Mouse (Mus musculus): ENCODE data around the gene Rbp7. TPM values are rescaled to one million over a fixed set of nuclear protein-coding genes. Genes with fewer than 3 reads are reported as not detected.
A peak's percentile ranks its signal among the peaks of the same experiment; 100 is the strongest.

Gene Rbp7
- total RNA-seq, 2 experiments from 2014 or later = not detected

- ATAC-seq (replicated peaks; ENCODE audit: low FRiP score, poor library complexity, severe bottlenecking) = peak; percentile 76
Observed at GRCm38 (mm10) chr4:149415651-149416169, 39.1 kb downstream of the Rbp7 start.

DNA sequence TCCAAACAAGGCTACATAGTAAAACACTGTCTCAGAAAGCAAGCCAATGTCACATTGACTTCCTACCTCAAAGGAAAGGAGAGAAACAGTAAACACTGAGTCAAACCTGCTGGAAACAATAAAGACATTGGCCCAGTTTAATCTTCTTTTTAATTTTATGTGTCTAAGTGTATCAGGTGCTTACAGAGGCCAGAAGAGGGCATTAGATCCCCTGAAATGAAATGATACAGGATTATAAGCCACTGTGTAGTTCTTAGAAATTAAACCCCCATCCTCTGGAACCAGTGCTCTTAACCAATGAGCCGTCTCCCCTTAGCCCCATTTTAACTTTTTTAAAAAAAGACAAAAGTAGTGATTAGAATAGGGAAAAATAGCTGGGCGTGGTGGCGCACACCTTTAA is 40.5 kb downstream of the Rbp7 start:
- no peak for ATAC-seq (replicated peaks; ENCODE audit: low FRiP score, poor library complexity, severe bottlenecking)

GRCm38 (mm10) chr4:149409759-149410158 is 45.0 kb downstream of the Rbp7 start:
- ATAC-seq (replicated peaks; ENCODE audit: low FRiP score, poor library complexity, severe bottlenecking) = no peak

GRCm38 (mm10) chr4:149408331-149408730 is 46.4 kb downstream of the Rbp7 start:
- ATAC-seq (replicated peaks; ENCODE audit: low FRiP score, poor library complexity, severe bottlenecking) = no peak

GRCm38 (mm10) chr4:149407461-149407860 is 47.3 kb downstream of the Rbp7 start:
- no peak for ATAC-seq (replicated peaks; ENCODE audit: low FRiP score, poor library complexity, severe bottlenecking)

GRCm38 (mm10) chr4:149405713-149406443 is 48.9 kb downstream of the Rbp7 start:
- ATAC-seq (replicated peaks; ENCODE audit: low FRiP score, poor library complexity, severe bottlenecking) = no peak

GRCm38 (mm10) chr4:149404640-149405465 is 49.9 kb downstream of the Rbp7 start:
- no peak for ATAC-seq (replicated peaks; ENCODE audit: low FRiP score, poor library complexity, severe bottlenecking)

GRCm38 (mm10) chr4:149403037-149403436 is 51.7 kb downstream of the Rbp7 start:
- no peak for ATAC-seq (replicated peaks; ENCODE audit: low FRiP score, poor library complexity, severe bottlenecking)

DNA sequence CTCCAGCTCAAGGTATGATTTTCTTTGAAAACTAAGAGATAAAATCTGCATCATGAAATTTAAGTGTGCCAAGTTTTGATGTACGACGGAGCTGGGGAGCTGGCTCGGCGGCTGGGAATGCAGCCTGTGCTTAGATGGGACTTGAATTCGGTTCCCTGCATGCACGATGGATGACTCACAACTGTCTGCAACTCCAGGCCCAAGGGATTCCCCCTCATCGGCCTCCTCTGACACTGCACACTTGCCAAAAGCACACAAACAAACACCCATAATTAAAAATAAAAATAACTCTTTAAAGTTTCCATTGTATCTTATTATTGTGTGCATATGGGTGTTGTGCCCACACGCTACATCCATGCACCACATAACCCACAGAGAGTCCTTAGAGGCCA is 53.2 kb downstream of the Rbp7 start:
- ATAC-seq (replicated peaks; ENCODE audit: low FRiP score, poor library complexity, severe bottlenecking) = no peak

DNA sequence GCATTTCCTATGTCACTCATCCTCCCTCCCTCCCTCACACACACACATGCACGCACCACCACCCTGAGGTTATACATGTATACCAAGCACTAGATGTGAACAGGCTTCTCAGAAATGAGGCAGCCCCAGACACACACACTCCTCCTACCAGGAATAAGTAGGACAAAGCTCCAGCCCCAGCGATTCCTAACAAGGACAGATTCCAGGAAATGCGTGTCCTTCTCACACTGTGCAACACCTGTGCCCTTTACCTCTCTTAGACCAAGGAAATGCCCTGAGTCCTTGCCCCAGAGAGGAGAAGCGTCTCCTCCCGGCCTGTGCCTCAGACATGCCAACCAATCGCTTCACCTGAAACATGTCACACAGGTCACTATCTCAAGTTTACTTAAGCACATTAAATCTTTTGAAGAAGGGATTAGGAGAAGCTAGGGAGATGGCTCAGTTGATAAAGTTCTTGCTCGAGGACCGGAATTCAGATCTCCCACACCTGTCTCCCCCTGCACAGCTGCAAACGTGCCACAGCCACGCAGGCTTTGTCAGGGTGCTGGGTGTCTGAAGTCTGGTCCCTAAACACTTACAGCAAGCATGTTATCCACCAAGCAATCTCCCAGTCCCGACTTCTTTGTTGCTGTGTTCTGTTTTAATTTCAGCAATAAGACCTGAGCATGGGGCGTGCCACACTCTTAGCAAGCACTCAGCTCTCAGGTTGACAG is 53.7 kb downstream of the Rbp7 start:
- ATAC-seq (replicated peaks; ENCODE audit: low FRiP score, poor library complexity, severe bottlenecking) = no peak

Other genes starting within 250 kb of the Rbp7 start
- 8.8 and 10.0 TPM in 2 replicates for gene Kif1b, start 147.3 kb downstream of the Rbp7 start, total RNA-seq (2015; ENCODE audit: low replicate concordance)
- gene Kif1b, start 147.3 kb downstream of the Rbp7 start, total RNA-seq (2017; ENCODE audit: low replicate concordance) = 7.2 and 14.1 TPM in 2 replicates
- gene Ube4b, start 28.2 kb downstream of the Rbp7 start, total RNA-seq (2015; ENCODE audit: low replicate concordance) = 29.9 and 37.1 TPM in 2 replicates
- 26.8 and 34.8 TPM in 2 replicates for gene Ube4b, start 28.2 kb downstream of the Rbp7 start, total RNA-seq (2017; ENCODE audit: low replicate concordance)
- not detected in 2 replicates for gene Tmem274, start 22.4 kb upstream of the Rbp7 start, total RNA-seq (2015; ENCODE audit: low replicate concordance)
- gene Tmem274, start 22.4 kb upstream of the Rbp7 start, total RNA-seq (2017; ENCODE audit: low replicate concordance) = not detected in 2 replicates
- 0.58 and 3.1 TPM in 2 replicates for gene Nmnat1, start 30.2 kb upstream of the Rbp7 start, total RNA-seq (2015; ENCODE audit: low replicate concordance)
- 0.84 and 1.2 TPM in 2 replicates for gene Nmnat1, start 30.2 kb upstream of the Rbp7 start, total RNA-seq (2017; ENCODE audit: low replicate concordance)
- 4.8 and 5.4 TPM in 2 replicates for gene Lzic, start 30.3 kb upstream of the Rbp7 start, total RNA-seq (2015; ENCODE audit: low replicate concordance)
- 6.1 and 23.2 TPM in 2 replicates for gene Lzic, start 30.3 kb upstream of the Rbp7 start, total RNA-seq (2017; ENCODE audit: low replicate concordance)
- 4.6 TPM in 1 of 2 replicates, not detected in the other for gene Ctnnbip1, start 63.3 kb upstream of the Rbp7 start, total RNA-seq (2015; ENCODE audit: low replicate concordance)
- gene Ctnnbip1, start 63.3 kb upstream of the Rbp7 start, total RNA-seq (2017; ENCODE audit: low replicate concordance) = 2.2 and 4.6 TPM in 2 replicates
- gene Clstn1, start 131.5 kb upstream of the Rbp7 start, total RNA-seq (2015; ENCODE audit: low replicate concordance) = 0.58 and 1.3 TPM in 2 replicates
- gene Clstn1, start 131.5 kb upstream of the Rbp7 start, total RNA-seq (2017; ENCODE audit: low replicate concordance) = 1.8 and 2.4 TPM in 2 replicates
- 11.1 and 14.4 TPM in 2 replicates for gene Pik3cd, start 247.6 kb upstream of the Rbp7 start, total RNA-seq (2015; ENCODE audit: low replicate concordance)
- gene Pik3cd, start 247.6 kb upstream of the Rbp7 start, total RNA-seq (2017; ENCODE audit: low replicate concordance) = 14.9 and 20.2 TPM in 2 replicates